Mouse (Mus musculus): ENCODE data around the gene Tmem117.

- TF ChIP-seq ZMIZ1 (IDR thresholded peaks at IDR 0.05; ENCODE audit: low read depth, low read length) (no peak), ZC3H11A (IDR thresholded peaks at IDR 0.05; ENCODE audit: low read depth, low read length) (no peak), NRF1 (IDR thresholded peaks at IDR 0.05; ENCODE audit: insufficient read depth, low read depth, low read length, poor library complexity, severe bottlenecking) (no peak)
Observed at GRCm38 (mm10) chr15:95028862-95029486, 399.9 kb downstream of the Tmem117 start.
